Mouse (Mus musculus) thymus, adult 2 months (tissue): ENCODE results near the gene Sema4a.

Experiments used
- CTCF ChIP-seq: fragments of 200-500 bp; IDR thresholded peaks from 2 replicates; pipeline ENCODE4 v1.5.1; 2012; ENCODE audit warnings: mild to moderate bottlenecking, control low read depth, low read length, moderate library complexity, borderline replicate concordance; ENCODE audit not compliant: control insufficient read depth, poor library complexity, insufficient read depth; ENCODE audit errors: extremely low read depth
- POLR2A ChIP-seq: fragments of 200-500 bp; IDR thresholded peaks from 2 replicates; pipeline ENCODE4 v1.6.1; 2012; ENCODE audit warnings: mild to moderate bottlenecking, low read length, control low read depth, moderate library complexity; ENCODE audit not compliant: control insufficient read depth, poor library complexity, insufficient read depth; ENCODE audit errors: extremely low read depth

GRCm38 (mm10) chr3:88486043-88486442, 25.1 kb upstream of the Sema4a start:
- TF ChIP-seq CTCF (no peak), POLR2A (no peak)
